Mouse (Mus musculus): ENCODE data around the gene Rab8a. TPM values are rescaled to one million over a fixed set of nuclear protein-coding genes. Genes with fewer than 3 reads are reported as not detected.
"Not testable (repeated sequence)": the region's sequence is repeated elsewhere in the genome, so short reads cannot be mapped to it uniquely, and the experiment has no call there.

The Rab8a gene
- 115 and 119 TPM in 2 replicates for polyA plus RNA-seq (2015; fragmentation: Nextera tagmentation; extraction: Ambion mirVana)

DNA sequence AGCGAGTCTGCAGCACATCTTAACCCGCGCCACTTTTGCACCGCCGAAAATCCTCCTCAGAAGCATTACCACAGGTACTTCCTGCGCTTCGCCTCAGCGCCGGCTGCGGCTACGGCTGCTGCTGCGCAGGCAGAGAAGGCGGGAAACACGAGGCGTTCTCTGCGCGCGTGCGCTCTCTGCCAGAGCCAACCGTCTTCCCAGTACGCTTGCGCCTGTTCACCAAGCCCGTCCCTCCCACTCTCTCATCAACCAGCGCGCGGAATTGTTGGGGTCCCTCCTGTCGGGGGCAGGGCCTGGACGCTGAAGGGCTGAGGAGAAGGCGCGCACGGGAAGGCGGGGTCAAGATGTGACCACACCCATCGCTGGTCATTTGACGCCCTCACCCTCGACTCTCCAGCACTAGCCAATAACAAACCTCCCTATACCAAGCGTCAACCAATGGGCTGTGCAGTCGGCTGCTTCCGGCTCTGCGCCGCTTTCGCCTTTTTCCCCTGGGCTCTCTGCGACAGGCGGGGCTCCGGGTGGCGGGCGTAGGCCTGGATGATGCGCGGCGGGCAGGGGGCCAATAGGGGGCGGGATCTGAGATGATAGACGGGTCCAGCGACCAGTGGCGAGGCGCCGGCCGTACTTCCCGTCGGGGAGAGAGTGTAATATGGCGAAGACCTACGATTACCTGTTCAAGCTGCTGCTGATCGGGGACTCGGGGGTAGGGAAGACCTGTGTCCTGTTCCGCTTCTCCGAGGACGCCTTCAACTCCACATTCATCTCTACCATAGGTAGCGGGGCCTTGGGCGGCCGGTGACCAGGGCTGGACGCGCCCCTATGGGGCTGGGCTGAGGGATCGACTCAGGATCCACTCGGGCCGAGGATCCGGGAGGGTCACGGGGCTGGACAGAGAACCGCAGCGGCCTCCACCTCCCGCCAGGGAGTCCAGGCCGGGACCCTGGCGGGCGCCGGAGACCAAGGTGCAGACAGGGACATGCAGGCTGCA is at the start of gene Rab8a:
Gene Rab8a, plus strand, starts transcription at position 494 of the 991 bp plus-strand sequence.
- peak; percentile 99 for ATAC-seq
- under 1% methylated on average over 82 of the region's 82 CpGs for WGBS

DNA sequence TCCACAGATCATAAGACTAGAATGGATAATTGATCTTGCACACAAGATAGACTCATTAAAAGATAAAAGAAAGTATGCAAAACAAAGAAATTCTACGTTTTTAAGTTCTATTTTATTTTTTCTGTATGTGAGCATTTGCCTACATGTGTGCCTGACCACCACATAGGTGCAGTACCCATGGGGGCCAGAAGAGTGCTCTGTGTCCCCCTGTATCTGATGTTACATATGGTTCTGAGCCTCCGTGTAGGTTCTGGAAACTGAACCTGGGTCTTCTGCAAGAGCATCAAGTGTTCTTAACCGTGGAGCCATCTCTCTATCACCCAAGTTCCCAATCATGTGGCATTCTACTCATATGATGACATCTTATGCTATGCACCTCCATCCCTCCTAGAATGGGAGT is 48.5 kb upstream of the Rab8a start:
- no peak overlapping the region for H3K27ac ChIP-seq
- no peak overlapping the region for H3K4me2 ChIP-seq
- no peaks in the 10 kb centered on the region for H3K36me3 ChIP-seq (ENCODE audit: poor library complexity, severe bottlenecking)
- no peak overlapping the region for H3K9ac ChIP-seq
- H3K4me1 ChIP-seq, result no peaks in the 10 kb centered on the region
- no peaks in the 10 kb centered on the region for H3K9me3 ChIP-seq (replicated peaks)
- no peak overlapping the region for H3K4me3 ChIP-seq
- no peak for ATAC-seq
- H3K27me3 ChIP-seq, result no peaks in the 10 kb centered on the region
- WGBS, result 74% methylated on average over 3 of the region's 3 CpGs

More for the DNA sequence above, at the start of gene Rab8a:
- Histone ChIP-seq H3K9me3 (replicated peaks) (no peaks in the 10 kb centered on the region), H3K36me3 (ENCODE audit: poor library complexity, severe bottlenecking) (peaks cover 20% of the 10 kb centered on the region), H3K27ac (peak within 1 kb of the TSS; percentile 75), H3K9ac (peak within 1 kb of the TSS; percentile 97), H3K4me3 (peak within 1 kb of the TSS; percentile 84), H3K27me3 (no peaks in the 10 kb centered on the region), H3K4me1 (peaks cover 27% of the 10 kb centered on the region), H3K4me2 (peak within 1 kb of the TSS; percentile 93)

DNA sequence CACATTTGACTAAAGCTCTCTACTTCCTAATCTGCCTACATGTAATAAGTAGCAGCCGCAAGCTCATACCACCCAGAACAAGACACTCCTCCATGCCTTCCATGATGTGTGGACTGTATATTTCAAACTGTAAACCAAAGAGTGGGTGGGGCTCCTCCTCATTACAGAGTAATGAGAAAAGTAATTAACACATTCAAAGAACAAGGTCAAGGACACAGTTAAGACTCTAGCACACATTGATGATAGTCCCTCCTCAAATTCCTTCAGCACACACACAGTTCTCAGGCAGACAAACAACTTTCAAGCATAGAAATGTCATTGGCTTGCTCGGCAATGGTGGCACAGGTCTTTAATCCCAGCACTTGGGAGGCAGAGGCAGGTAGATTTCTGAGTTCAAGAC is 45.8 kb upstream of the Rab8a start:
- H3K4me2 ChIP-seq, result no peak overlapping the region

DNA sequence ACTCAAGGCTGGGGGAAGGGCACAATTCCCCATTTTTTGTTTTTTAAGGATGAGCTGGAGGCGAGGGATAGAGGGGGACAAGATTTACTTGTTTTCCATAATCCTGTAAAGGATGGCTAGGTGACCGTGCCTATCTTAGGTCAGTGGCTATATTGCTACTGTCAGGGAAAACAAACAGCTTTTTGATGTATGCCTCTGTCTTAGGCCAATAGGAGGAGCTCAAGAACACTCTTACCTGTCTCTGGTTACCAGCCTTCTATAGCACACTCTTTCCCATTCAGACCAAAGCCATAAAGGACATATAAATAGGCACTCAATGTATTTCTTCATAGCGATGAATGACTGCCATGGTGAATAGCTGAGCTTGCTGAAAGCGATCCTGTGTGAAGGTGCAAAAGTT is 42.4 kb upstream of the Rab8a start:
- Histone ChIP-seq H3K9ac (no peak overlapping the region), H3K4me2 (no peak overlapping the region), H3K9me3 (replicated peaks) (no peaks in the 10 kb centered on the region), H3K4me1 (no peaks in the 10 kb centered on the region), H3K4me3 (no peak overlapping the region), H3K27me3 (no peaks in the 10 kb centered on the region), H3K27ac (no peak overlapping the region), H3K36me3 (ENCODE audit: poor library complexity, severe bottlenecking) (no peaks in the 10 kb centered on the region)
- ATAC-seq, result no peak
- 46% methylated on average over 4 of the region's 4 CpGs for WGBS

More for the DNA sequence above, 45.8 kb upstream of the Rab8a start:
- no peaks in the 10 kb centered on the region for H3K9me3 ChIP-seq (replicated peaks)
- no peak overlapping the region for H3K9ac ChIP-seq
- WGBS, result 82% methylated on average over 2 of the region's 2 CpGs
- no peaks in the 10 kb centered on the region for H3K27me3 ChIP-seq
- H3K4me1 ChIP-seq, result no peaks in the 10 kb centered on the region
- H3K4me3 ChIP-seq, result no peak overlapping the region
- ATAC-seq, result no peak
- no peak overlapping the region for H3K27ac ChIP-seq
- H3K36me3 ChIP-seq (ENCODE audit: poor library complexity, severe bottlenecking), result no peaks in the 10 kb centered on the region

GRCm38 (mm10) chr8:72121486-72121885 is 39.5 kb upstream of the Rab8a start:
- H3K4me3 ChIP-seq; H3K9me3 ChIP-seq (replicated peaks); H3K27me3 ChIP-seq; H3K27ac ChIP-seq; H3K9ac ChIP-seq; ATAC-seq; H3K36me3 ChIP-seq (ENCODE audit: poor library complexity, severe bottlenecking); H3K4me1 ChIP-seq; H3K4me2 ChIP-seq: not testable (repeated sequence)
- WGBS, result 78% methylated on average over 3 of the region's 3 CpGs

- Histone ChIP-seq H3K4me1 (no peaks in the 10 kb centered on the region), H3K36me3 (ENCODE audit: poor library complexity, severe bottlenecking) (no peaks in the 10 kb centered on the region), H3K9ac (no peak overlapping the region), H3K27ac (no peak overlapping the region), H3K27me3 (no peaks in the 10 kb centered on the region), H3K4me2 (no peak overlapping the region), H3K4me3 (no peak overlapping the region), H3K9me3 (replicated peaks) (no peaks in the 10 kb centered on the region)
- WGBS, result 72% methylated on average over 1 of the region's 1 CpGs
- no peak for ATAC-seq
Observed at GRCm38 (mm10) chr8:72121997-72122396, 39.0 kb upstream of the Rab8a start.

GRCm38 (mm10) chr8:72127834-72128233 is 33.2 kb upstream of the Rab8a start:
- Histone ChIP-seq H3K4me2 (no peak overlapping the region), H3K9ac (no peak overlapping the region), H3K36me3 (ENCODE audit: poor library complexity, severe bottlenecking) (no peaks in the 10 kb centered on the region), H3K27ac (no peak overlapping the region), H3K4me1 (no peaks in the 10 kb centered on the region), H3K9me3 (replicated peaks) (no peaks in the 10 kb centered on the region), H3K4me3 (no peak overlapping the region), H3K27me3 (no peaks in the 10 kb centered on the region)
- WGBS, result 80% methylated on average over 1 of the region's 1 CpGs
- no peak for ATAC-seq

DNA sequence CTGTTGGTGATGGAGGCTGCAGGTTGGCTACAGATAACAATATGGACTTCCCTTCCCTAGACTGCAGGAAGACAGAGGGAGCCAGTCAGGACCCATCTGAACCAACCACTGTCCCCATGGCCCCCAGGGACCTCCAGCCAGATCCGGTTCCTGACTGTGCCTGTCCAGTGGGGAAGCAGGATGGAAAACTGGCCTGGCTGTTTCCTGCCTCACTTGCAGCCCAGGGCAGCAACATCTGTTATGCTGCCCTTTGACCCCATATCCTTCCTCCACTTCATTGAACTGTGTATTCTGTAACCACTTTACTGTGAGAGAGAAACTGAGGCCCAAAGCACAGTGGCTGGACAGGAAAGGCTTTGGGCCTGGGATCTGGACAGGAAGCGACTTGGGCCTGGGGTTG is 29.7 kb upstream of the Rab8a start:
- H3K27me3 ChIP-seq, result no peaks in the 10 kb centered on the region
- no peak overlapping the region for H3K9ac ChIP-seq
- no peaks in the 10 kb centered on the region for H3K9me3 ChIP-seq (replicated peaks)
- no peak for ATAC-seq
- no peak overlapping the region for H3K4me3 ChIP-seq
- no peak overlapping the region for H3K4me2 ChIP-seq
- WGBS, result 91% methylated on average over 2 of the region's 2 CpGs
- H3K27ac ChIP-seq, result no peak overlapping the region
- H3K4me1 ChIP-seq, result peaks cover 3% of the 10 kb centered on the region
- H3K36me3 ChIP-seq (ENCODE audit: poor library complexity, severe bottlenecking), result no peaks in the 10 kb centered on the region

GRCm38 (mm10) chr8:72131901-72132300 is 29.1 kb upstream of the Rab8a start:
- Histone ChIP-seq H3K27ac (no peak overlapping the region), H3K9ac (no peak overlapping the region), H3K36me3 (ENCODE audit: poor library complexity, severe bottlenecking) (no peaks in the 10 kb centered on the region), H3K27me3 (no peaks in the 10 kb centered on the region), H3K9me3 (replicated peaks) (no peaks in the 10 kb centered on the region), H3K4me3 (no peak overlapping the region), H3K4me2 (no peak overlapping the region), H3K4me1 (peaks cover 10% of the 10 kb centered on the region)
- WGBS, result 87% methylated on average over 2 of the region's 2 CpGs
- no peak for ATAC-seq

- ATAC-seq, result no peak
- Histone ChIP-seq H3K4me2 (no peak overlapping the region), H3K4me1 (peaks cover 15% of the 10 kb centered on the region), H3K27ac (no peak overlapping the region), H3K9me3 (replicated peaks) (no peaks in the 10 kb centered on the region), H3K36me3 (ENCODE audit: poor library complexity, severe bottlenecking) (no peaks in the 10 kb centered on the region), H3K4me3 (no peak overlapping the region), H3K27me3 (no peaks in the 10 kb centered on the region), H3K9ac (no peak overlapping the region)
- 79% methylated on average over 1 of the region's 1 CpGs for WGBS
Observed at GRCm38 (mm10) chr8:72132417-72132816, 28.6 kb upstream of the Rab8a start.

DNA sequence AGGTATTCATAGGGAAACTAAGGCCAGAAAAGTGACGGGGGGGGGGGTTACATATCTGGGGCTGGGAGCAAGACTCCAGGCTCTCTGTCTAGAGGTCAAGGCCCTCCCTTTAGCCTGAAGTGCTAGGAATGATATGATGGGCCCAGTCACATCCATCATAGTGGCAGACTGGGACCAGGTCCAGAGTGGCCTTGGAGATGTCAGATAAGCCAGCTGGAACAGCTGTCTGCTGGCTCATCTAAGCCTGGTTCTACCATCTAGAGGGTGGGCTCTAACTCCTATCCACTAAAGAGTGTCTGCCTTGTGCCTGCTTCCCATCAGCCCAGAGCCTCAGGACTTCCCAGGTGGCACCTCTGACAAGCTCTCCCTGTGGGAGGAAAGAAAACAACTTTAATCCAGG is 28.1 kb upstream of the Rab8a start:
- Histone ChIP-seq H3K9ac (no peak overlapping the region), H3K27me3 (no peaks in the 10 kb centered on the region), H3K27ac (no peak overlapping the region), H3K36me3 (ENCODE audit: poor library complexity, severe bottlenecking) (no peaks in the 10 kb centered on the region), H3K4me3 (no peak overlapping the region), H3K9me3 (replicated peaks) (no peaks in the 10 kb centered on the region), H3K4me2 (no peak overlapping the region), H3K4me1 (peaks cover 18% of the 10 kb centered on the region)
- no peak for ATAC-seq
- WGBS, result 74% methylated on average over 1 of the region's 1 CpGs

- WGBS, result 79% methylated on average over 1 of the region's 1 CpGs
- H3K4me3 ChIP-seq, result no peak overlapping the region
- H3K4me1 ChIP-seq, result peaks cover 18% of the 10 kb centered on the region
- peaks cover 3% of the 10 kb centered on the region for H3K36me3 ChIP-seq (ENCODE audit: poor library complexity, severe bottlenecking)
- H3K27ac ChIP-seq, result no peak overlapping the region
- H3K9me3 ChIP-seq (replicated peaks), result no peaks in the 10 kb centered on the region
- no peak overlapping the region for H3K9ac ChIP-seq
- H3K4me2 ChIP-seq, result no peak overlapping the region
- H3K27me3 ChIP-seq, result no peaks in the 10 kb centered on the region
- ATAC-seq, result no peak
Observed at GRCm38 (mm10) chr8:72133507-72133906, 27.5 kb upstream of the Rab8a start.
